Mouse (Mus musculus) spleen, adult 2 months (tissue): ENCODE results near the gene Tlk1.

Source experiments
- CTCF ChIP-seq: fragments of 200-500 bp; IDR thresholded peaks from 2 replicates; pipeline ENCODE4 v1.5.1; 2011; ENCODE audit warnings: mild to moderate bottlenecking, inconsistent platforms; ENCODE audit not compliant: insufficient read depth, insufficient read length, insufficient replicate concordance; ENCODE audit errors: extremely low read depth
- POLR2A ChIP-seq: fragments of 200-500 bp; IDR thresholded peaks from 2 replicates; pipeline ENCODE4 v1.6.1; 2011; ENCODE audit warnings: low read depth, low read length, inconsistent platforms

- TF ChIP-seq CTCF (no peak), POLR2A (no peak)
Measured at GRCm38 (mm10) chr2:70793276-70793675, 32.3 kb downstream of the Tlk1 start.
